Mouse (Mus musculus) liver, embryonic 14.5 days (tissue): ENCODE measurements at regions not wholly inside any gene's neighbourhood (a gene's known extent, or its start where the extent isn't known, plus 50 kb on each side); places are given as distances from the start of the nearest gene placed in this dataset.

Source experiments
- ATAC-seq: fragments of 200-750 bp; cut with Nextera tagmentation; 2 replicates; pipeline ENCODE4 v1.8.0; 2017; ENCODE audit warnings: moderate number of reproducible peaks, mild to moderate bottlenecking, moderate library complexity; ENCODE audit not compliant: insufficient read depth
- DNase-seq, 3 experiments: peaks; one replicate each; pipeline ENCODE4 v3.0.0-alpha.2; 2012 to 2013; ENCODE audit warnings: low read depth in 3 of 3, low spot score in 3 of 3
- H3K27ac ChIP-seq: fragments of 300-500 bp; sonication (generic); 2 replicates; pipeline ENCODE4 v1.5.1; 2014; ENCODE audit warnings: moderate library complexity, mild to moderate bottlenecking, control low read depth, inconsistent platforms
- H3K27me3 ChIP-seq: fragments of 300-500 bp; sonication (generic); 2 replicates; pipeline ENCODE4 v1.6.1; 2014; ENCODE audit warnings: mild to moderate bottlenecking, low read length, moderate library complexity; ENCODE audit not compliant: control insufficient read depth, insufficient read depth
- H3K36me3 ChIP-seq: fragments of 300-500 bp; sonication (generic); replicated peaks from 2 replicates; pipeline ENCODE4 v1.6.1; 2014; ENCODE audit warnings: low read depth; ENCODE audit not compliant: control insufficient read depth, insufficient read depth
- H3K4me1 ChIP-seq, 2 experiments: fragments of 200-500 bp in 1 of 2; fragments of 300-500 bp in 1 of 2; sonication (generic) in 1 of 2; replicated peaks; 2 replicates each; pipeline ENCODE4 v1.6.1; 2012 to 2014; ENCODE audit warnings: antibody characterized with exemption in 1 of 2, inconsistent platforms in 1 of 2, low read length in 1 of 2; ENCODE audit not compliant: control insufficient read depth in 2 of 2, insufficient read depth in 2 of 2
- H3K4me2 ChIP-seq: fragments of 300-500 bp; sonication (generic); 2 replicates; pipeline ENCODE4 v1.6.1; 2014; ENCODE audit warnings: low read depth, mild to moderate bottlenecking, control low read depth, moderate library complexity
- H3K4me3 ChIP-seq, 2 experiments: fragments of 200-500 bp in 1 of 2; fragments of 300-500 bp in 1 of 2; sonication (generic) in 1 of 2; 2 replicates each; pipeline ENCODE4 v1.5.1; 2012 to 2014; ENCODE audit warnings: low read depth in 2 of 2, low read length in 2 of 2, mild to moderate bottlenecking in 2 of 2, control low read depth in 1 of 2, inconsistent platforms in 1 of 2, moderate library complexity in 1 of 2; ENCODE audit not compliant: insufficient read depth in 1 of 2
- H3K9ac ChIP-seq: fragments of 300-500 bp; sonication (generic); replicated peaks from 2 replicates; pipeline ENCODE4 v1.6.1; 2014; ENCODE audit warnings: mild to moderate bottlenecking, control low read depth, moderate library complexity
- H3K9me3 ChIP-seq: fragments of 300-500 bp; sonication (generic); 2 replicates; pipeline ENCODE4 v1.6.1; 2016; ENCODE audit warnings: low read length, mixed read lengths; ENCODE audit not compliant: control insufficient read depth
- CTCF ChIP-seq: IDR thresholded peaks from 2 replicates; pipeline ENCODE4 v1.5.1; 2016; ENCODE audit warnings: antibody characterized with exemption, low read depth, control low read depth
- EP300 ChIP-seq: IDR thresholded peaks from 2 replicates; pipeline ENCODE4 v1.6.1; 2016; ENCODE audit warnings: antibody characterized with exemption, low read depth
- WGBS: fragments of 180-500 bp; shearing (Covaris S2); extraction: QIAGEN DNeasy Blood & Tissue Kit; methylation state at CpG from one replicate; pipeline ENCODE4 v1.1.7; 2014; ENCODE audit not compliant: insufficient replicate concordance; 5-methylcytosine and 5-hydroxymethylcytosine counted together

DNA sequence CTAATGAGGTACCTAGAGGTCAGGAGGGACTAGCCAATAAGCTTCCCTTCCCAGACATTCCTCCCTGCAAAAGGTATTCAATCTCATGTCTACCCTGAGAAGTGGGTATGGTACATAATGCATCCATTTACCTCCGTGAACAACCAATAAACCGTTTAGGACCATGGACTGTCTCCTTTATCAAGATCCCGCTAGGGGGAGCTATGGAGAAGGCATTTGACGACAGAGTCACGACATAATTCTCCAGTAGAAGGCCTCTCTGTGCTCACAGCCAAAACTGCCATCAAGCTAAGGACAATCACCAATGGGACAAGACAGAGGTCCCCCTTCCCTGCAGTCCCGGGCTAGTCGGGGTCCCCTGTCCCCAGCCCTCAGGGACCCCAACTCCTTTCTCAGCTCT, 273.5 kb upstream of the Mon1b start:
- no peaks in the 10 kb centered on the region for H3K4me1 ChIP-seq
- no peak overlapping the region for H3K4me2 ChIP-seq
- no peak overlapping the region for H3K9ac ChIP-seq
- no peak overlapping the region for H3K27ac ChIP-seq
- no peak overlapping the region for H3K4me3 ChIP-seq
- H3K27me3 ChIP-seq, result no peaks in the 10 kb centered on the region
- TF ChIP-seq CTCF (peak; percentile 16; the same call in 1 of the 2 replicates), EP300 (no peak)
- WGBS, result 37% methylated on average over 7 of the region's 7 CpGs
- H3K36me3 ChIP-seq, result no peaks in the 10 kb centered on the region
- H3K9me3 ChIP-seq, result no peaks in the 10 kb centered on the region; the same call in 1 of the 2 replicates
- DNase-seq (no peak), ATAC-seq (no peak)

- H3K36me3 ChIP-seq, result no peaks in the 10 kb centered on the region
- H3K9me3 ChIP-seq, result no peaks in the 10 kb centered on the region; the same call in 1 of the 2 replicates
- no peak overlapping the region for H3K9ac ChIP-seq
- H3K4me1 ChIP-seq, result no peaks in the 10 kb centered on the region
- H3K4me2 ChIP-seq, result no peak overlapping the region
- TF ChIP-seq CTCF (no peak), EP300 (no peak)
- ATAC-seq (no peak), DNase-seq (no peak)
- H3K27ac ChIP-seq, result no peak overlapping the region
- no peaks in the 10 kb centered on the region for H3K27me3 ChIP-seq
- H3K4me3 ChIP-seq, result no peak overlapping the region
- WGBS, result 76% methylated on average over 13 of the region's 13 CpGs
Observed at GRCm38 (mm10) chr8:113364181-113364580, 271.2 kb upstream of the Mon1b start.

- H3K4me1 ChIP-seq, result no peaks in the 10 kb centered on the region
Observed at GRCm38 (mm10) chr8:113383517-113383916, 251.9 kb upstream of the Mon1b start.

DNA sequence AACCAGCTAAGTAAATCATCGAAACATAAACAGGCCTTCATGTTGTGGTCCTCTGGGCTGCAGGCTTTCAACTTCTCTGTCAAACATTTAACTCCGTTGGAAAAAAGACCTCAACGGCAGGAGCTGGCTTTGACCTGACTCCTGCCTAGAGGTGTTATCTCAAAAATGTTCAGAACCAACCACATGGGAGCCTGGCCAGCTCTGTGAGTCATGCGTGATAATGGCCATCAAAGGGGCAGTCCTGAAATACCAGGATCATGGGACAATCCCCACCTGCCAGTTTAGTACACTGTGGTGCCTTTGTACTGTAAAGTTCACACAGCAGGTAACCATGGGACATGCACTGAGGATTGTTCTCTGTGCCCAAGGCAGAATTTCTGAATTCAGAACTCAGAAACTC, 251.4 kb upstream of the Mon1b start:
- Histone ChIP-seq H3K4me1 (no peaks in the 10 kb centered on the region), H3K36me3 (no peaks in the 10 kb centered on the region), H3K4me2 (no peak overlapping the region), H3K9ac (no peak overlapping the region), H3K27me3 (no peaks in the 10 kb centered on the region), H3K27ac (no peak overlapping the region), H3K9me3 (no peaks in the 10 kb centered on the region), H3K4me3 (no peak overlapping the region)
- TF ChIP-seq CTCF, result no peak
- no peak for TF ChIP-seq EP300
- DNase-seq (no peak), ATAC-seq (no peak)
- 48% methylated on average over 4 of the region's 4 CpGs for WGBS

More at GRCm38 (mm10) chr8:113383517-113383916, 251.9 kb upstream of the Mon1b start:
- no peak overlapping the region for H3K4me2 ChIP-seq
- H3K9me3 ChIP-seq, result no peaks in the 10 kb centered on the region
- H3K9ac ChIP-seq, result no peak overlapping the region
- no peaks in the 10 kb centered on the region for H3K36me3 ChIP-seq
- no peak for DNase-seq
- WGBS, result 46% methylated on average over 3 of the region's 3 CpGs
- no peaks in the 10 kb centered on the region for H3K27me3 ChIP-seq
- no peak overlapping the region for H3K4me3 ChIP-seq
- no peak for ATAC-seq
- no peak overlapping the region for H3K27ac ChIP-seq
- TF ChIP-seq CTCF (no peak), EP300 (no peak)

DNA sequence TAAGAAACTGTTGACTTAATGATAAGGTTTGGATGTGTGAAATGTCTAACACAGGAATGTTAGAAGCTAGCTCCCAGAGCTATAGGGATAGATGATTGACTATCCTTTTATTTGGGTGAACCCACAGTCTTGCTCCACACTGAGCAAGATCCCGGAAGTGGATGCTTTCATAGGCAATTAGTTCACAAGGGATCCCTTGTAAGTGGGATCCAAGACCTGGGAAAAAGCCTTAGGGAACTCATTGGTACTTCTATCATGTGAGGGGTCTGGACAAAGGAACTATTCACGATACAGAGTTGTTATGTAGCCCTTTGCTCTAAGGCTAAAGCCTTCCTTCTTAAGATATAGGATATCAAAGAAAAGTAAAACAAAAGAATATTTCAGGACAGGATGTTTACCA, 245.9 kb upstream of the Mon1b start:
- ATAC-seq (no peak), DNase-seq (no peak)
- WGBS, result 44% methylated on average over 2 of the region's 2 CpGs
- no peak for TF ChIP-seq EP300
- no peak for TF ChIP-seq CTCF
- Histone ChIP-seq H3K4me2 (no peak overlapping the region), H3K27me3 (no peaks in the 10 kb centered on the region), H3K4me1 (no peaks in the 10 kb centered on the region), H3K27ac (no peak overlapping the region), H3K4me3 (no peak overlapping the region), H3K9ac (no peak overlapping the region), H3K36me3 (no peaks in the 10 kb centered on the region), H3K9me3 (no peaks in the 10 kb centered on the region)
